Mouse (Mus musculus) left cerebral cortex, adult 8-10 months (tissue): ENCODE measurements at regions not wholly inside any gene's neighbourhood (a gene's known extent, or its start where the extent isn't known, plus 50 kb on each side); places are given as distances from the start of the nearest gene placed in this dataset.
"Not testable (repeated sequence)": the region's sequence is repeated elsewhere in the genome, so short reads cannot be mapped to it uniquely, and the experiment has no call there.

Experiments used
- DNase-seq, 2 experiments: peaks; one replicate each; pipeline ENCODE4 v3.0.0; 2022; ENCODE audit warnings: low spot score in 2 of 2

DNA sequence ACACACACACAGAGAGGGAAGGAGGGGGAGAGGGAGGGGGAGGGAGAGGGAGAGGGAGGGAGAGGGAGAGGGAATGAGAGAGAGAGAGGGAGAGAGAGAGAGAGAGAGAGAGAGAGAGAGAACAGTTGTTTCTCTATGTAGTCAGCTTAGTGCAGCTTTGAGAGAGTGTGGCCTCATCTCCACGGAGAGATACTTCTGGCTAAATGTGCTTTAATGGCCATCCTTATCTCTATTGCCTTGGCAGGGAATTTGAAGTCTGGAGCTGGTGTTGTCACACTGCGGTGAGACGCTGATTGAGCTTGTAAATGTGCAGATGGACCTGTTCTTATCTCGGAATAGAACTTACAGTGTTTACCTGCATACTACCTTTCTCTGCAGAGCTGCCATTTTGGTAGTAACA is 160.9 kb upstream of the Arglu1 start:
- DNase-seq = no peak

DNA sequence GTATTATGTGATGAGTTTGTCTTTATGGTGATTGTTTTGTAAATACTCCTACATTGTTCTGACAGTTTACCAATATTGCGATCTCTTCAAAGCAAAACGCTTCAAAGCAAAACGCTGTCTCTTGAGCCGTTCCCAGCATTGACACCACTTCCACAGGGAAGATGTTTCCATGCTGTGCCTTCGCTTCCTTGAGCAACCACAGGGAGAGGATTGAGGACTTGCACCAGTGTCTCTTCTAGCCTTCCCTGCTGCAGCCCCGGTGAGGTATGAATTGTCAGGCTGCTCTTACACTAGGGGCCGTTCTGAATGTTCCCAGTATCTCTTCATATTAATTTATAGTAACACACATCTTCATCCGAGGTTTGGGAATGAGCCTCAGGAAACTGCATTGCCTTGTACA is 160.4 kb upstream of the Arglu1 start:
- DNase-seq = no peak

DNA sequence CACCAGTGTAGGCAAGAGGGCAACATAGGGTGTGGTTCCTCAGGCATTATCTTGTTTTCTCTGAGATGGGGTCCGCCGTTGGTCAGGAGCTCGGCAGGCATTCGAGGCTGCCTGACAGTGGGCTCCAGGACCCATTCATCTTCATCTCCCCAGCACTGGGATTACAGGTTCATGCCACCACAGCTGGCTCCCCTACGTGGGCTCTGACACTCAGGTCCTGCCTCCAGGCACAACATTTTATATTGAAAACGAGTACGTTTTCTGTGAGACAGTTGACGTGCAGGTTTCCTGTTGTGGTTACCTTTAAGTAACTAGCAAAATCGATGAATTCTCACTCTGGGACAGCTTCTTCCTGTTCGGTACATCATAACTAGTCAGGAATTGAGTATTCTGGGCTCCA is 157.3 kb upstream of the Arglu1 start:
- no peak for DNase-seq

DNA sequence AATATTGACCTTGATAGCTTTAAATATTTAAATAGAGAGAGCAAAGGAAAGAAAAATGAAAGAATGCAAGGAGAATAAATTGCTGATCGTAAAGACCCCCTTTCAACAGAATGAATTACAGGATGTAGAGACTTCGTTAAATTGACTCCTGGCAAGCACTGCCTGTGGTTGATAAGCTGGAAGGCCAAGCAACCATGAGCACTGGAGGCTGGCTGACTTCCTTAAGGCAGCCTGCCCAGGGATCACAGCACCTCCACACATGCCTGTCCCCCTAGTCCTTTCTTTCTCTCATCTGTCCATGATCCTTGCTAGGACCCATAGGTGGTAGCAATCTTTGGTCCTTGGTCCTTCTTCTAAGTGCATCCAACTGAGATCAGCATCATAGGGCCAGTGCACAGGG is 152.0 kb upstream of the Arglu1 start:
- no peak for DNase-seq

DNA sequence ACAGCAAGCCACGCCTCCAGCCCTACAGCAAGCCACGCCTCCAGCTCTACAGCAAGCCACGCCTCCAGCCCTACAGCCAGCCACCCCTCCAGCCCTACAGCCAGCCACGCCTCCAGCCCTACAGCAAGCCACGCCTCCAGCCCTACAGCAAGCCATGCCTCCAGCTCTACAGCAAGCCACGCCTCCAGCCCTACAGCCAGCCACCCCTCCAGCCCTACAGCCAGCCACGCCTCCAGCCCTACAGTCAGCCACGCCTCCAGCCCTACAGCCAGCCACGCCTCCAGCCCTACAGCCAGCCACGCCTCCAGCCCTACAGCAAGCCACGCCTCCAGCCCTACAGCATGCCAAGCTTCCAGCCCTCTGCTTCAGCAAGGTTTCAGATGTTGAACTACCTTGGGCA is 145.8 kb upstream of the Arglu1 start:
- DNase-seq = not testable (repeated sequence)

DNA sequence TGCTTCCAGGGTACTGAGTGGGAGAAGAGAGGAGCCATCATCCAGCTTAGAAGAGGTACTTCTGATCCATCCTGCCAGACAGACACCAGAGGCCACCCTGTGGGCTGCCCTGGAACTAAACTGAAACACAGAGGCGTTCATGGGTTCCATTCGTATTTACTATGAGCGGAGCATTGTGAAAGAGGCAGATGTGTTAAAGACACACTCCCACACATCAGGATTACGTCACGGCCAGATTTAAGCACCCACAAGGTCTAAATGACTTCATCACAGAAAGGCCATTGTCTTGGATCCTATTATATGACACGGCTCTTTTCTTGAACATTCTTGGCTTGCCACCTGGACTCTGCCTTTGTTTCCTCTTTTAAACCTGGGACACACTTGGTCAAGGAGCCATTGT is 141.0 kb upstream of the Arglu1 start:
- no peak for DNase-seq

DNA sequence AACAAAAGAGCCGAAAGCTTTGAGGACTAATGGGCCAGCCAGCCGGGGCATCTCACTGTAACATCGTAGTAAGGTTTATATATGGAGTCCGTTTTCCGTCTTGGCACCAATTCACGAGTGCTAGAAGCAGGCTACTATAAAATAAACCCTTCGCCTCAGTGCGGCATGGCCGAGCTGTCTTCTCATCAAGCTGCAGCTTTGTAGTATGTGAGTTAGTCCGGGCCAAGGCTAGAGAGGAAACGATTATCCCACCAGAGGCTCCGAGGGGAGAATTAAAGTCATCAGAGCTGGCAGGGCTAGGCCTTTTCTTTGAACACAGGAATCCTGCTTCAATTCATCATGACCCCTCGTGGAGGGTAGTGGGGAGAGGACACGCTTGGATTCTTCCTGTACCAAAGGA is 138.9 kb upstream of the Arglu1 start:
- no peak for DNase-seq

DNA sequence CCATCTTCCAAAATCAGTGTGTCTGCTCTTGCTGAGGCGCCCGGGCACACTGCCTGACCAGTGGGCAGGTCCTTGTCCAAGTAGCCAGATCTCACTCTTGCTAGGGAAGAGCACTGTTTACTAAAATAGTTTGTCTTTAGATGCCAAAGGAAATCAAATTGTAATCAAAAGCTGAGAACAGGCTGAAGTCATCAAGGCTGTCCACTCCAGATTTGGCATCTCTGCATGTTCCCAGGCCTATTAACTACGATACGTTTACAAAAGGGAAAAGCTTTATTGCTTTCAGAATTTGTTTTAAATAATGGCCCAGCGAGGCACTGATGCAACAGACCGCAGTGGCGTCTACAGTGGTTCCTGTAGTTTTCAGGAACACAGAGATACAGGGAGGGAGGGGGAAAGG is 137.2 kb upstream of the Arglu1 start:
- DNase-seq = no peak

DNA sequence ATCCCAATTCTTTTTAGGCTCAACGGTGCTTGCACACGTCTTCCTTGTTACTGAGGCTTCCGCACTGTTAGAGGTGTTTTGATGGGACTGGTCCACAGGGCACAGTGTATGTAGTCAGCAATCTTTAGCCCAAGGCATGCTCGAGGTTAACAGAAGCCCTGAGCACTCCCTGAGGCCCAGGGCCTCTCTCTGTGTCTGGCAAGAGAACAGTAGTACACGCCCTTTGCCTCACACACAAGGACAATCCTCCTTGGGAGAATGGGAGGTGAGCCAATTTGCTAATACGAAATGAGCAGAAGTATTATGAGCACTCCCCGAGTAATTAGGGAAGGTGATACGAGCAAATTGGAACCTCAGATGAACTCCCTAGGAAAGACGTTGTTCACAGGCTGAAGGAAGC is 136.5 kb upstream of the Arglu1 start:
- DNase-seq = no peak

DNA sequence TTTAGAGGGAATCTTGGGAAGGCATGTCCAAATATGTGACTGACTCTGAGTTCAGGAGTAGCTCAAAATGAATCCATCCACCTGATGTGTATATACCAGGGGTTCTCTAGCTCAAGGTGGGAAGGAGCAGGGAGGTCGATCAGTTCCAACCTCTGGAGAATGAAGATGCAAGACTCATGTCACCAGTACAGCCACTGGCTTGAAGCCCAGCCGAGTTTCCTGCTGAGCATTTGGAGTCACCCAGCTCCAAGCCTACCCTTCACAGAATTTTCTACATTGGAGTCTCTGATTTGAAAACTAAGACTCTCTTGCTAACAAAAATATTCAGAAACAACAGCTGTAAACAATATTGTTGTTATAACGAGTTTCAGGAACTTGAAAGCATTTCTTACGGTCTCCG is 134.6 kb upstream of the Arglu1 start:
- no peak for DNase-seq

DNA sequence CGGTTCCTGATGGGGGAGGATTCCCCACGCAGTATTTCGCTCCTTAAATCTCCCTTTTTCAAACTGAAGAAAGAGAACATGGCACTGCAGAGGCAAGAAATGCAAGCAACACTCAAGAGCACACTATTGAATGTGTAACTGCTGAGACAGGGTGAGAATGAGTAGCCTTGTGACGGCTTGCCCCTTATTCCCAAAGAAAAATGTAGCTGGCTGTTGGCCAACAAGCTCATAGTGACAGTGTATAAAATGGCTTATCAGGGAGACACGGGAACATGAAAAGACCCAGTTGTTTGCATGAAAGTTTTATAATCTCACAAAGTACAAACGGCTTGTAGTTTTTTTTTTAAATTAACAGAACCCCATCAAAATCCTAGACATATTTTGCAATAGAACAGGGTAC is 130.8 kb upstream of the Arglu1 start:
- no peak for DNase-seq

DNA sequence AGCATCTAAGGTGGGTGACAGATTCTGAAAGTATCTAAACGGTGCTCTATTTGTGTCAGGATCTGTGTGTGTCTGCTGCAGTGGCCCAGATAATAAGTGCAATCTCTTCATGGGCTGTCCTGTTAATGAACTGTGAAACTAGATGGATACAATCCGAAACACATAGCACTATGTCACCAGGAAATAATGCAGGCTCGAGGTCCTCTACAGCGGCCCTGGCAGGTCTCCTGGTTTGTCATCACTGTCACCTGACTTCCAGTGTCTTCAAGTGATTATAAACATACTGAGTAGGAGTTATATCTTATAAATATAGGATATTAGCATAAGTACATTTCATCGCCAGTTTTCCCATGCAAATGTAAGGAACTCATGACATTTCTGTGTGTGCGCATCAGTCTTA is 130.3 kb upstream of the Arglu1 start:
- DNase-seq = no peak

DNA sequence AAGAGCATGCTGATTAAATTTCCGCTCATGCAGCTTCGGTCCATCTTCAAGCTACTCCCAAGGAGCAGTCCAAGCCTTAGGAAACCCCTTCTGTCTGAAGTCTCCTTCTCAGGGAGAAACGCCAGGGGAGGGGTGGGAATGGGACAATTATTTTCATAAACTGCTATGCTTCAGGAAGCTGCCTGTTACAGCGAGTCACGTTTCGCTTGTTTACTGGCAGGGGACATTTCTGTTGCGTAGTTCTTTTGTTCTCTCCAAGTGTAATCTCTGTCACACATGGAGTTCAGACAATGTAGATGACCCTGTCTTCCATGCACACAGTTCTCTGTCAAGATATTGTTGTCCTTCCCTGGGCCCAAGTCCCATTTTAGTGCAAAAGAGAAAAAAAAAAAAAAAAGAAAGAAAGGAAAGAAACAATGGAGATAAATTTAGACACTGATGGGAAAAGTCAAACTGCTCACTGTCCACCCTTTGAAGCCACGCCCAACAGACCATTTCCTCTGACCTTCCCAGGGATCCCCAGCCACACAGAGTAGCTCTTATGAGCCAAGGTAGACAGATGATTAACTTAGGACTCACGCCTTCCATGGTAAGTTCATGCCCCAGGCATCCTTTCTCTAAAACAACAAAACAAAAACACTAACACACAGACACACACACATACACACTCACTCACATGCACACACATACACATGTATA is 129.1 kb upstream of the Arglu1 start:
- DNase-seq = no peak

DNA sequence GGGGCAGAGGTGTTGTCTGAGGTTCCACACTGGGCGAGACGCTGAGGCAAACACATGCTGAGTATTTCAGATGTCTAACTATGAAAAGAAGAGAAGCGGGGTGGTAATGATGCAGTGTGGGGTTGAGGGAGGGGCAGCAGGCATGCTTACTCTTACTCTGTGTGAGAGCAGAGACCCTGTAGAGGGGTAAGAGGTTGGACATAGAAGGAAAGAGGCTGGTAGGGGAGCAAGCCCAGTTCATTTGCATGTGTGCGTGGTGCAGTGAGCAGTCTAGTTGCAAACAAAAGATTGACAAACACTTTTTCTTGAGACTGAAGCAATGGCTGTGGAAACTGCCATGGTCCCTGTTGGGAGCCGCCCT is 122.5 kb upstream of the Arglu1 start:
- no peak for DNase-seq

DNA sequence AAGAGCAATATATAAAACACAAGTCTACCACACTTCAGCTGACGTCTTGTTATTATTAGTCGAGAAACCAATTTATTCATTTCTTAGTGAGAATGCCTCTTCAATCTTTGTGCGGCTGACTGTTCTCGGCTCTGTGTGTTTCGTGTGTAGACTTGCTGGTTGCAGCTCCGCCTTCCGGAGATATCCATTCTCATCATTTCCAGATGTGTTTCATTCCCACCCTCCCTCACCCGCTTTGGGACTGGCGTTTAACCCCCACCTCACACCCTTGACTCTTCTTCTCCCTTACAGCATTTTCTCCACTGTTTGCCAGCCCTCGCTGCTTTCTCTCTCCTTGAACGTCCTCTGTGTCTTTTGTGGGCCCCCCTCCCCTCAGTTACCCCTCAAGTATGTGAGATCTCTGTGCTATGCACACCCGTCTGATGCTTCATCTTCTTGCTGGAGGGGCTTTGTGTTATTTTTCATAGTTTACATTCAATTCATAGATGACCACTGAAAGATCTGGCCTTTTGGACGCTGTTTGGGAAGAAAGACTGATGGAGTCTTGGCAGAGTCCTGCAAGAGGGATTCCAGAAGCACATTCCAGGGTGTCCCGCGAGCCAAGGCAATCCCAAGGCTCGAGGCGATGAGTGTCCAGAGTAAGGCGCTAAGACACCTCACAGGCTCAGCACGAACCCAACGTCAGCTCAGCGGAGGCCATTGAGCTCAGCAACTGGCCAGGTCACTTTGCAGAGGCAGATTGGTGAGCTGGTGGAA is 121.9 kb upstream of the Arglu1 start:
- DNase-seq = no peak

DNA sequence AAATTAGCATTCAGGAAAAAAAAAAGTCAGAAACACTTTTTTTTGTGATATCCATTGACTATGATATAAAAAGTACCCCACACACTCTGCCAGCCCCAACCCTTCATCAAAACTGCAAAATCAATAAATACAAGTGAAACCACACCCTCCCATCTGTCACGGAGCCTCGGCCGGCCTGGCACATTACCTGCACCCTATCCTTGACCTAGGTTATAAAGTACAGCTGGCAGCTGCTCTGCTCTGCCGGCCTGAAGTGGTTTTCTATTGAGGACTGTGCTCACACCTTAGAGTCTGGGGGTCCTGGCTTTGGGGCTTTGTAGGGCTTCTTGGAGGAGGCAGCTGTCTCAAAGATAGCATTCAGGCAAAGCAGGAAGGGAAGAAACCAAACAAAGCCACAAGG is 120.6 kb upstream of the Arglu1 start:
- no peak for DNase-seq

DNA sequence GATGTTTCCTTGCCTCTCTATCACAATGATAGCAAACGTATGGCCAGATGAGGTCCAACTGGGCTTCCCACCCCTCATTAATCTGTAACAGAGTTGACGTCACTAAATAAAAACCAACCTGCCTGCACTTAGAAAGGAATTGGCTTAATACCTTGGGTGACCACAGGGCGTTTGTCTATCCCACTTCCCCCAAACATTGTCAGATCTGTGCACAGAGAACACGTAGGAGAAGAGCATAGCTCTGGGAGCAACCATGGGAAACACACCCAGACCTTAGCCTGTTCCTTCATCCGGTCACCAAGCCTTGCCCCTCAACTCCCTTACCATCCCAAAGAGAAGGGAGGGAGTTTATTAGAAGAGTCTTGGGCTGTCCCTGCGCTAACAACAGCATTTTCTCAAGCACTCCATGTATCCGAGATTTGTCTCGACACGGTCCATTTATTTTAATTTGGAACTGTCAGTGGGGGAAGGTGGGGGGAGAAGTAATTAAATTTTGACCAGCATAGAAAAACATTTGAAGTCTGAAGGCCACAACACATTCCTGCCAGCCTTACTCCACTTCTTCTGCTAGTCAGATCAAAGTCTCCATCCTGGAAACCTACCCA is 119.6 kb upstream of the Arglu1 start:
- no peak for DNase-seq

DNA sequence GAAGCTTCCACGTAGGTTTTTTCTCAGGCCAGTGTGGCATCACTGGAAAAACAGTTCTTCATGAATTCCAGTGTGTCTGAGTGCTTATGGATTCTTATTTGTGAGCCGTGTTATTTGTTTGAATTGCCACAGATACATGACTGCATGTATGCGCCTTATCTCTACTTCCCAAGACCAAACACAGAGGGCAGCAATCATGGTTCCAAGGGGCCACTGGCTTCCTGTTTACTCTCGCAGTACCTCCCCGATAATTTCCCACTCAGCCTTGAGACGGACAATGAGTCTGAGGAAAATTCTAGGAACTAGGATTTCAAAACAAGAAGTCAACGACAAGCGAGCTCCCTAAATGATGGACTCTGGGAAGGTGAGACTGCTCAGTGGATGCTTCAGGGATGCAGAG is 119.0 kb upstream of the Arglu1 start:
- DNase-seq = no peak

DNA sequence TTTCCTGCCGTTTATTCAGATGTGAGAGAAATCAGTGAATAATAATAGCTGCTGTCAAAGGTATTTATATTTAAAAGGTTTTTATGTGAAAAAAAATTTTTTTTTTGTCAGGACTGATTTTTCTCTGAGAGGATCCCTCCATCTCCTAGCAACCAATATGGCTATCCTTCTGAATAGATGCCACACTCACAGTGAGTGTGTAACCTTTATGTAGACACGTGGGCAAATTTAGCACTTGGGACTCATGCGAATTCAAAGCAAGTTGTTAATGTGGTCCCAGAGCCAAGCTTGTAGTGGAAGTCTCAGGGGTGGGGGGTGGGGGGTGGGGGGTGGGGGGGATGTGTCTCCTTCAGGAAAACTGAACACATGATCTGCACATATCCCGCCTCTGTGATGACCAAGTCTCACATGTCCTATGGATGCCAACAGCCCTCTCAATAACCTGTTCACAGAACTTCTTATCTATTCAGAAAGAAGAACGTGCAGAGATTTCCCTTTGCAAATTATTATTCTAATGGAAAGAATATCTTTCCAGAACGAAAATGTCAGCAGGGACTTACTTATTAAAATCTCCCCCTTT is 112.5 kb upstream of the Arglu1 start:
- DNase-seq = no peak

DNA sequence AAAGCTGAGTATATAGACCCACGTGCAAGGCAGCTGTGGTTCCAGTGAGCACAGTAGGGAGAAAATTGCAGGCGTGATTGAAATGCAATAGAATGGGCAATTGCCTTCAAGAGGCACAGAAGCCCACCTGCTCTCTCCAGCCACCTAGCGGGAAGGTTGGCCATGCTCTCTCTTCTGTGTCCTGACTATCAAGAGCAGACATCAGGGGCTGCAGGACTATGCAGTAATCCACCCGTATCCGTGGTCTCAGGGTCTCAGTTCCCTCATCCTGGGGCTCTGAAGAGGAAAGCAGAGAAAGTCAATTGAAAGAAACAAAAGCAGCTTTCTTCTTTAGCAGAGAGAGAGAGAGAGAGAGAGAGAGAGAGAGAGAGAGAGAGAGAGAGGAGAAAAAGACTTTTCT is 112.0 kb upstream of the Arglu1 start:
- DNase-seq = no peak

DNA sequence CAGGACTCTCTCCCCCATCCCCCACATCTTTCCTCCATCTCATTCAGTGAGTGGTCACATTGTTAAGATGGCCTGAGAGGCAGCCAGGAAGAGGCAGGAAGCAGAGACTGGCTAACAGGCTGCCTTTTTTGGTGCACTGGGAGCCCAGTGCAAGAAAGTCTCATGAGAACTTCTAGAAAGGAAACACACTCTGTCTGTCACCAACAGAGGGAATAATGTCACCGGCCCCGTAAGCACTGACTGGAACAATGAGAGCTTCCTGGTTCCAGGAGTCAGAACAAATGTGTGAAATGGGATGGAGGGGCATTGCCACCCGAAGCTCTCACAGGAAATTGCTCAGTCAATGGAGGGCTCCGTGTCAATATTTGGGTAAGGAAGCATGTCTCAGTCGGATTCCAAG is 111.3 kb upstream of the Arglu1 start:
- DNase-seq = no peak

DNA sequence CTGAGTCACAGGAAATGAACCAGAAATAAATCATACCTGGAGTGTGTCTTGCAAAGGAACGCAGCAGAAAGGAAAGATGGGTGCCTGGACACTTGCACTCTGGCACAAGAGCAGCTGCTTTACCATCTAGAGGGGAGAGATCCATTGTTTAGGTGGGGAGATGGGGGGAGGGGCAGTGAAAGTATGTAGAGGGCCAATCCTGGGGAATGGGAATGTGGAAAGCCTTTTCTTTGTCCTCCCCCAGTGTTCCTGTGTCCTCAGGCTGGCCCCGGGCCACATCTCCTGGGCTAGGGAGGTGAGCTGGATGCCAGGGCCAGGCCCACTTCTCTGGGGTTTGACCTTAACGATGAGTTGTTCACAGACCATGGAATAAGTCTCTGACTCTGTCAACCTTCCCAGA is 107.2 kb upstream of the Arglu1 start:
- no peak for DNase-seq

DNA sequence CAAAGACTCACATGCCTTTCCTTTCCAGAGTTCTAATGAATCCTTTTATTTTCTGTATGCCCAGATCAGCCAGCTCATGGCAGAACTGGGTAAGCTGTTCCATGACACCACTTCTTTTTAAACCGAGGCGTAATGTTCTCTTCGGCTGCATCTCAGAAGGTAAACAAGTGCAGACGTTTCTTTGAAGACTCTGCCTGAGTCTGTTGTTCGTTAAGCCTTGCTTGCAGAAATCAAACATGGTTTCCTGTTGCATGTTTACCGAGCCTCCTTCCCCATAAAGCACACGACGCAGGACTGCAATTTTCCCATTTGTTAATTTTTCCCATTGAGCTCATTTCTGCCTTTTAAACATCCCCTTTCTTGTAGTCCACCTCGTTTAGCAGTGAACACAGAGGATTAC is 106.6 kb upstream of the Arglu1 start:
- DNase-seq = no peak
